Mouse (Mus musculus): Measurements from ENCODE around the gene Pnck.

- no peak for TF ChIP-seq CTCF (conservative IDR thresholded peaks at IDR 0.05; ENCODE audit: low read length)
- TF ChIP-seq NANOG (IDR thresholded peaks at IDR 0.05; ENCODE audit: borderline replicate concordance, low read length), result no peak
Observed at GRCm38 (mm10) chrX:73675231-73675630, 15.3 kb upstream of the Pnck start.

Measured in E14TG2a.4 (cell line).